Mouse (Mus musculus): ENCODE results near the gene Lct.
"Not testable (repeated sequence)": the region's sequence is repeated elsewhere in the genome, so short reads cannot be mapped to it uniquely, and the experiment has no call there.

The Lct gene

DNA sequence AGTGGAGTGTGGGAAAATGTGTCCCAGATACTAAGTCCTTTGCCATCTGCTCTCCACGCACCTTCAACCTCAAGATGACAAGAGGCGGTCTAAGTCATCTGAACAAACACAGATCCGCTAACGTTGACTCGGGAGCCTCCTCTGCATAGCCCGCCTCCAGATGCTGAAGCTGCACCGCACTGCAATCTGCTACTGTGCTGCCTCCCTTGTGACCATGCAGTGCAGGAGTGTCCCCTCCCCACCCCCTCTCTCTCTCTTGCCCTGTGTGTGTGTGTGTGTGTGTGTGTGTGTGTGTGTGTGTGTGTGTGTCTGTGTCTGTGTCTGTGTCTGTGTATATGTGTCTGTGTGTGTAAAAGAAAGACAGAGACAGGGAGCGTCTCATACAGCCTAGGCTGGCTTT lies 32.8 kb downstream of the Lct start:
- no peak for DNase-seq (ENCODE audit: low read depth)

DNA sequence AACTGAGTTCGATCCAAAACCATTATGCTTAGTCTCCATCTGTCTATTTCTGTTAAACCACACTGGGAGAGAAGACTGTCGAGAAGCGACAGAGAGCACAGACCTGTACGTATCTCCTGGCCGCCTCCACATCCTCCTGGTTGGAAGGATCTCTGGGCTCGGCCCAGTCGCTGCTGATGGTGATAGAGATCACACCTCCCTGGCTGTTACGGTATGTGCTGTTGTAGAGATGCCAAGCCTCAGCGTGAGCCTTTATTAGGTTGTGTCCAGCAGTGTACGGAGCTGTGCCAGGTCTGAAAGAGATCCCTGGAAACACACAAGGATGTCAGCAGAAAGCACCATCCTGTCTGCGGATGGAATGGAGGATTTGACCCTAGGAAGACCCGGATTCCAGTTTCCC lies 34.6 kb downstream of the Lct start:
- DNase-seq (ENCODE audit: low read depth) = no peak

DNA sequence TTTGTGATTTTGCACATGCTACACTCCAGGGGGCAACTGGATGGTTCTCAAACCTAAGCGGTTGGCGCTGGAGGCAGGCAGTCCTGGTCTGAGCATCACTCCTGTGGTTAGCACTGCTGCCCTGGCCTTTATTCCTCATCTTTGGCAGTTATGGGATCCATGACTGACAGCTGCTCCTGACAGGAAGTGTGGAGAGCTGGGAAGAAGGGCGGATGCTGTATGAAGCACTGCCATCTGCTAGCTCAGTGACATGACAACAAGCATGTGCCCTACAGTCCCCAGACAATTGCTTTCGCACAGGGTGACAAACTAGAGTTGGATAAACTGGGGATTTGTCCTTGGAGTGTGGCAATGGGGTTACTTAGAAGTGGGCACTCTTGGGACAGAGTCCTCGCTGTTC lies 37.8 kb downstream of the Lct start:
- no peak for DNase-seq (ENCODE audit: low read depth)

DNA sequence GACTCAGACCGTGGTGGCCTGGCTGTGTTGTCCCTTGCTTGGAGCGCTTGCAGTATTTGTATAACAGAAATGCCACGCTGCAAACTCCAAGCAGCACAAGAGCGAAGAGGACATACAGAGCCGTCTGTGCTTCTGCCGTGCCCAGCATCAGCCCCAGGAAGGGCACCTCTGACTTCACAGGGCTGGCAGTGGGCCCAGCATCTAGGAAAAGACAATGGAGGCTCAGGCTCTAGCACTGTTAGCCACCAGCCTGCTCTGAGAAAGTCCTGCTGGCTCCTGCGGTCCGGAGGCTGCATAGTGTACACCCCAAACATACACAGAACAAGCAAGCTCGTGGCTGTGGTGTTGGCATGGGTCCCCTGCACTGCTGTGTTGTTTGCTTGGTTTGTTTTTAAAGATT lies 43.0 kb downstream of the Lct start:
- no peak for DNase-seq (ENCODE audit: low read depth)

DNA sequence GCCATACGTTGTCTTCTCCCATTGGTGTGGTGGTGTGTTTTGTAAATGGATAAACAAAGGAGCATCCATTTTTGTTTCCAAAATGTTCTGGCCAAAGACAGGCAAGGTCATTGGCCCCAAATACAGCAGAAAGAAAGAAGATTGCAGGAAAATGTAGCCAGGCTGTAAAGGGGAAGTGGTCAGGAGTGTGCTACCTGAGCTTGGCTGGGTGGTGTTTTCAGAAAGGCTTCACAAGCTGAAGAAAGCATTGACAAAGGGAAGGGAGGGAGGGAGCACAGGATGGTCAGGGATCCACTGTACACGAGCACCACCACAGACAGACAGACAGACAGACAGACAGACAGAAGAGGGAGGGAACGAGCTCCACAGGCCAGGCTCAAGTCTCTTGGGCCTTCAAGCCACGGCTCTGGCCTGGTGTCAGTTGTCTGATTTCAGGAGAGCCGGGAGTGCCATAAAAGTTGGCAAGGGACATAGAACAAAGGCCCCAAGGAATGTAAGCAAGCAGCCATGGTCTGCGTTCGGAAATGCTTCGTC lies 43.9 kb downstream of the Lct start:
- no peak for DNase-seq (ENCODE audit: low read depth)

DNA sequence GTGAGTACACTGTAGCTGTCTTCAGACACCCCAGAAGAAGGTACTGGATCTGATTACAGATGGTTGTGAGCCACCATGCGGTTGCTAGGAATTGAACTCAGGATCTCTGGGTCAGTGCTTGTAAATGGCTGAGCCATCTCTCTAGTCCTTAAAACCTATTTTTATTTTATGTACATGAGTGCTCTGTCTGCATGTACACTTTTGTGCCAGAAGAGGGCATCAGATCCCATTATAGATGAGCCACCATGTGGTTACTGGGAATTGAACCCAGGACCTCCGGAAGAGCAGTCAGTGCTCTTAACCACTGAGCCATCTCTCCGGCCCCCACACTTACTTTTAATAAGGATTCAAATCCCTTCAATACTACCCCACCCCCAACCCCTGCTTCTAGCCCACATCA lies 45.2 kb downstream of the Lct start:
- DNase-seq (ENCODE audit: low read depth) = no peak

DNA sequence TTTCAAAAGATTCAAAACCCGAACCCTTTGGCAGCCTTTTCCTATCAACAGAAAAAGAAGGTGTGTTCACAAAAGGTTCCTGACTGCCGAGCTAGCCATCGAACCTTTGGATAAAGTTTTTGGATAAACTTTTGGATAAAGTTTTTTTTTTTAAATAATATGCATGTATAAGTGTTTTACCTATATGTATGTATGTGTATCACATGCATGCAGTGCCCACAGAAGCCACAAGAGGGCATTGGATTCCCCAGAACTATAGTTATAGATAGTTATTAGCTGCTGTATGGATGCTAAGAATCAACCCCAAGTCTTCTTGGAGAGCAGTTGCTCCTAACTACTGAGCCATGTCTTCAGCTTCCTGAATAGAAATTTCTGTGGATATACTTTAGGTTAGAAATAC lies 46.4 kb downstream of the Lct start:
- peak; percentile 9 for DNase-seq (ENCODE audit: low read depth)

DNA sequence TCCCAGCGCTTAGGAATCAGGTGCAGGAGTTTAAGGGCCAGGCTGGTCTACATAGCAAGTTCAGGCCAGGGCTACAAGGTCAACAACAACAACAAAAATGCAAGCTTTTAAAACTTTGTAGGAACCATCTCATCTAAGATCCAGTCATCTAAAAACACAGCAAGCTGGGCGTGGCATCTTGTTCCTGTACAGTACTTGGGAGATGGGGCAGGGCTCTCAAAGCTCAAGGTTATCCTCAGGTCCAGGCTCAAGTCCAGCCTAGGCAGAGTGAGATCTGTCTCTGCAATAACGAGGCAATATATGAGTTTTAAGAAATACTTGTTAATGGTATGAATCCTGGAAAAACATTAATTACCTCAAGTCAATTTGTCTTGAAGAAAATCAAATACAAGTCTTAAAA lies 49.6 kb downstream of the Lct start:
- no peak for DNase-seq (ENCODE audit: low read depth)

DNA sequence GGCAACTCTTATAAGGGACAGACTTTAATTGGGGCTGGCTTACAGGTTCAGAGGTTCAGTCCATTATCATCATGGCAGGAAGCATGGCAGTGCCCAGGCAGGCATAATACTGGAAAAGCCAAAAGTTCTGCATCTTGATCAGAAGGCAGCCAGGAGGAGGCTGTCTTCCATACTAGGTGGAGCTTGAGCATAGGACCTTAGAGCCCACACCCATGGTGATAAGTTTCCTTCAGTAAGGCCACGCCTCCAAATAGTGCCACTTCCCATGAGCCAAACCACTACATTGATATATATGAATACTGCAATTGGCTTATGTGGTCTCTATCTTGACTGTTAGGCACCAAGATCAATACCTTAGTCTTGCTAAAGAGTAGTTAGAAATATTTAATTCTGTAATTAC lies 52.2 kb downstream of the Lct start:
- DNase-seq (ENCODE audit: low read depth) = no peak

DNA sequence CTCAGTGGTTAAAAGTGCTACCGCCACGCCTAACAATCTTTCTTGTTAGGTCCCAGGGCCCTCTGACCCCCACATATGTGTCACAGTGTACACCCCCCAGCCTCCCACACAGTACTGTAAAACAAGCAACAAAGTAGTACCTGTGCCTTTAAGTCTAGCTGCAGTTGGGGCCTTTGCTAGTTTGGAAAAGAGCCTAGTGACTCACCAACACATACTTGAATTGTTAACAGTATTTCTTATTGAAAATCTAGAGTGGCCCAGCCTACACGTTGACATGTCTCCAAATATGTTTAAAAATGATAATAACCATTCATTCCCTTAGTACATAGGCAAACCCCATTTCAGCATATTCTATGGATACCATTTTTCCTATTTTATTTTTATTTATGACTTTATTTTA lies 57.4 kb downstream of the Lct start:
- DNase-seq (ENCODE audit: low read depth) = no peak

DNA sequence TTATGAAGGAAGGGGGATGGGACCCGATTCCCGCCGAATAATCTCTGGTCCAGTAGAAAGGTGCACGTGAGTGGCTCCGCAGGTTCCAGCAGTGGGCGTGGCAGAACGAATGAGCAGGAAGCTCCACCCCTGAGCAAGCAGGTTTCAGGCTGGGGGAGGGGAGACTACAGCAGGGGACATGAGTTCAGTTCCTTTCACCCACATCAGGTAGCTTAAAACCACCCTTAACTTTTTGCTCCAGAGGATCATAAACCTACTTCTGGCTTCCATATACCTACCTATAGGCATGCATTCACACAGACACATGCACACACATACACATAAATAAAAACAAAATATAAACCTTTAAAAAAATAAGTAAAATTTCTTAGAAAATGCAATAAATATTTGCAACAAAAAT lies 61.1 kb downstream of the Lct start:
- not testable (repeated sequence) for DNase-seq (ENCODE audit: low read depth)

DNA sequence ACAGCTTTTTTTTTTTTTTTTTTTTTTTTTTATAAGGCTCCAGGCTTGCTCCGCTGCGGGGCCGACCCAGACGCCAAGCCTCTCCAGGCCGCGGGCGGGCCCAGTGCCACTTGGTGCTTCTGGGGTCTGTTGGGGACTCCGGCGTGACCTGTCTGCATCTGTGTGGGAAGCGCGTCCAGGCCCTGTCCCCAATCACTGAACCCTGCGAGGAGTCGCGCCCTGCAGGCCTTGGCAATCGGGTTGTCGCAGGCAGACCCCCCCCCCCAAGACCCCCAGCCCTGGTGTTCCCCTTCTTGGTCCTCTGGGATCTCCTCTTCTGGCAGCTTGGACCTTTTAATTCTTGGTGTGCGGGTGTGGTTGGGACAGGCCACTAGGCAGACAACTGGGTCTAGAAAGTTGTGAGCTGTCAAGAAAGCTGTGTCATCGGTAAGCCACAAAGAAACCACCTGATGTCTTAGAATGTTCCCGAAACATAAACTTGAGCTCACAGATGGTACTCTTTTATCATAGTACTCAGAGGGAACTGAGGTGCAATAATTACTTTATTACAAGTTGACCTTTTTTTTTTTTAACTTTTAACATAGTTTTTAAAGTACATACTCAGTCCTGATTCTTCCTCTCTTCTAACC lies 83.3 kb downstream of the Lct start:
- peak; percentile 56 for DNase-seq (ENCODE audit: low read depth)

DNA sequence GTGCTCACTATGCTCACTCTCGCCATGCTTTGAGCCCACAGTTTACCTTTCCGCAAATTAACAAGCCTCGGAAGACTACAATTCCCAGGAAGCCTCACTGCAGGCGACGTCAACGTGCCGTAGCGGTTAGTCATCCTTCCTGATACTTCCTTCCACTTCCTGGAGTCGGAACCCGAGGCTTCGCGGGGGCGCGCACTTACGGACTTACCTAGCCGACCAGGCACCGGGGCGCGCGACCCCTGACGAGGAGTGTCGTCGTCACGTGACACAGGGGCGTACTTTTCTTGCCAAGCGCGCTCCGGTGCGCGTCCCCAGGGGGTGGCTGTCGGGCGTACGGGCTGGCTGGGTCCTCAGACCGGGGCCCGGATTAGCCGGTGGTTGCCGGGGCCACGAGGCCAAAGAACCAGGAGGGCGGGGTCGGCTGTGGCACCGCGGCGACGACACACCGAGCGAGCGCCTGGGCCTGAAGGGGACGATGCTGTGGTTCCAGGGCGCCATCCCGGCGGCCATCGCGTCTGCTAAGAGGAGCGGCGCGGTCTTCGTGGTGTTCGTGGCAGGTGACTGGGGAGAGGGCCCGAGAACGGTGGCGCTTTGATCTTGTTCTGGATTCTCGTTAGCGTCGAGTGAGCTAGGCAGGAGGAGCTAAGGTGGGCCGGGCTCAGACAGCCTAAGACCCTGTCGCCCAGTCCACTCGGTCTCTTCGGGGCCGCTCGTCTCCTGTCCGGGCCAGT lies 84.0 kb downstream of the Lct start:
- peak; percentile 98 for DNase-seq (ENCODE audit: low read depth)

DNA sequence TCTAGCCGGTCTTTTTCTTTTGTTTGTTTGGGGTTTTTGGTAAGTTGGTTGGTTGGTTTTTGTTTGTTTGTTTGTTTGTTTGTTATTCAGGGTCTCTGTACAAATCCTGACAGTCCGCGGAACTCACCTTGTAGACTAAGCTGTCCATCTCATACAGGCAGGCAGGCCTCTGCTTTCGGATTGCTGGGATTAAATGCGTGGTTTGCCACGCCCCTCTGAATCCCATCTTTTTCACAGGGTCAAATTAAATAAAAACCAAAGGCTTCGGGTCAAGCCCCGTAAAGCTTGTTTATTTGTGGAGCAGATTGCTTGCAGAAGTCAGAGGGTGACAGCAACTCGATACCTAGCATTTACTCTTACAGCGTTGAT lies 84.5 kb downstream of the Lct start, which contains the start of gene Ubxn4:
Gene Ubxn4, plus strand, starts transcription at position 338 of the 369 bp plus-strand sequence.
- no peak for DNase-seq (ENCODE audit: low read depth)

DNA sequence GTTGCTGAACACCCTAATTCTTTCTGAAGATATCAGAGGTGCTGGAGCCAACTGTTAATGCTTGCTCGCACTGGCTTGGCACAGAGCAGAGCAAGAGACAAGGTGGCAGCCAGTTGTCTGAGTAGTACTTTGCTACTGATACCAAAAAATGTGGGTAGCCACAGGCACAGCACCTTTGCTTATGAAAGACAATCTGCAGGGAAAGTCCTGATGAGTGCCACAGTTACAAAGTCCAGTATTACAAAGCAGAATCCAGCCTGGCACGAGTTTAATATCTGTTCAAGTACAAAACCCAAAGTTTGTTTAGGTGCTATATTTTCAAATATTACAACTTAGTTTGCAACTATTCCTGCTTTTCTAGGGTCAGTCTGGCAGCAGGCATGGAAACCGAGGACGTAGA lies 92.9 kb downstream of the Lct start:
- DNase-seq (ENCODE audit: low read depth) = no peak

Measured in c-Kit-positive CD71-negative TER-119-negative erythroid progenitor cells, embryonic 14.5 days (primary cell).